Mouse (Mus musculus) myocyte (in vitro differentiated cells): ENCODE measurements around the gene Pigx. TPM values are rescaled to one million over a fixed set of nuclear protein-coding genes. Genes with fewer than 3 reads are reported as not detected.

Experiments used
- H3K27me3 ChIP-seq: one replicate; pipeline ENCODE4 v1.6.1; 2011; ENCODE audit not compliant: control insufficient read depth, insufficient read depth, insufficient read length
- H3K36me3 ChIP-seq: one replicate; pipeline ENCODE4 v1.6.1; 2011; ENCODE audit not compliant: control insufficient read depth, insufficient read depth
- H3K4me2 ChIP-seq: one replicate; pipeline ENCODE4 v1.6.1; 2011; ENCODE audit warnings: low read depth, control low read depth
- H3K4me3 ChIP-seq: one replicate; pipeline ENCODE4 v1.5.1; 2011; ENCODE audit warnings: mild to moderate bottlenecking, control low read depth, moderate library complexity
- H3K79me2 ChIP-seq: one replicate; pipeline ENCODE4 v1.6.1; 2011; ENCODE audit not compliant: control insufficient read depth, insufficient read depth
- H3ac ChIP-seq: one replicate; pipeline ENCODE4 v1.6.1; 2011; ENCODE audit not compliant: control insufficient read depth, insufficient read length
- CEBPB ChIP-seq: IDR thresholded peaks from 2 replicates; pipeline ENCODE4 v1.6.1; 2011; ENCODE audit warnings: mild to moderate bottlenecking, moderate library complexity; ENCODE audit not compliant: poor library complexity, insufficient read depth, severe bottlenecking
- E2F4 ChIP-seq: IDR thresholded peaks from one replicate; pipeline ENCODE4 v1.6.1; 2011; ENCODE audit warnings: mild to moderate bottlenecking, control low read depth, moderate library complexity; ENCODE audit not compliant: insufficient read depth
- MAX ChIP-seq: IDR thresholded peaks from one replicate; pipeline ENCODE4 v1.6.1; 2011; ENCODE audit warnings: low read depth, mild to moderate bottlenecking, control low read depth
- MYOD1 ChIP-seq, 3 experiments: IDR thresholded peaks; one replicate each; pipeline ENCODE4 v1.6.1; 2011; ENCODE audit warnings: control low read depth in 2 of 3, low read depth in 2 of 3, mild to moderate bottlenecking in 2 of 3, moderate library complexity in 1 of 3; ENCODE audit not compliant: insufficient read length in 2 of 3, control insufficient read depth in 1 of 3
- MYOG ChIP-seq, 3 experiments: IDR thresholded peaks; one replicate each; pipeline ENCODE4 v1.6.1; 2011; ENCODE audit warnings: control low read depth in 2 of 3, low read depth in 2 of 3, mild to moderate bottlenecking in 2 of 3; ENCODE audit not compliant: insufficient read length in 2 of 3, control insufficient read depth in 1 of 3, insufficient read depth in 1 of 3
- POLR2A ChIP-seq: IDR thresholded peaks from one replicate; pipeline ENCODE4 v1.6.1; 2011; ENCODE audit warnings: low read depth, mild to moderate bottlenecking, control low read depth, moderate library complexity; ENCODE audit not compliant: insufficient read length
- POLR2AphosphoS2 ChIP-seq: IDR thresholded peaks from one replicate; pipeline ENCODE4 v1.6.1; 2011; ENCODE audit warnings: low read depth, control low read depth; ENCODE audit not compliant: insufficient read length
- REST ChIP-seq: IDR thresholded peaks from one replicate; pipeline ENCODE4 v1.6.1; 2011; ENCODE audit warnings: mild to moderate bottlenecking, control low read depth, moderate library complexity; ENCODE audit not compliant: insufficient read depth, insufficient read length
- SRF ChIP-seq: IDR thresholded peaks from one replicate; pipeline ENCODE4 v1.6.1; 2011; ENCODE audit warnings: low read depth; ENCODE audit not compliant: control insufficient read depth, insufficient read length
- TCF12 ChIP-seq: IDR thresholded peaks from one replicate; pipeline ENCODE4 v1.6.1; 2011; ENCODE audit warnings: mild to moderate bottlenecking, control low read depth; ENCODE audit not compliant: poor library complexity, insufficient read depth, severe bottlenecking
- TCF3 ChIP-seq: IDR thresholded peaks from one replicate; pipeline ENCODE4 v1.6.1; 2011; ENCODE audit warnings: low read depth, control low read depth; ENCODE audit not compliant: insufficient read length
- USF1 ChIP-seq: IDR thresholded peaks from one replicate; pipeline ENCODE4 v1.6.1; 2011; ENCODE audit warnings: low read depth, mild to moderate bottlenecking, control low read depth, moderate library complexity
- polyA plus RNA-seq: library from polyadenylated mRNA; unstranded; fragments of >200 nt; fragmentation: generic; extraction: Trizol; gene quantifications from one replicate; pipeline ENCODE4 v1.2.1, GENCODE M21; 2012; ENCODE audit warnings: missing spikeins

Gene Pigx
- polyA plus RNA-seq, 1 experiment: 19.4 TPM

GRCm38 (mm10) chr16:32116186-32116585, 16.6 kb upstream of the Pigx start:
- H3K27me3 ChIP-seq: no peaks in the 10 kb centered on the region
- no peaks in the 10 kb centered on the region for H3K36me3 ChIP-seq
- no peak overlapping the region for H3ac ChIP-seq
- H3K4me2 ChIP-seq: peak overlapping the region; percentile 2
- TF ChIP-seq SRF (no peak), USF1 (no peak), MAX (no peak), MYOD1 (IDR thresholded peaks at IDR 0.05; ENCODE audit: control insufficient read depth in 1 of 3, insufficient read length in 2 of 3, low read depth in 2 of 3) (no peak), TCF12 (no peak), E2F4 (no peak)
- H3K4me3 ChIP-seq: no peak overlapping the region
- H3K79me2 ChIP-seq: no peaks in the 10 kb centered on the region

GRCm38 (mm10) chr16:32115781-32116180, 16.2 kb upstream of the Pigx start:
- no peak overlapping the region for H3K4me3 ChIP-seq
- no peaks in the 10 kb centered on the region for H3K27me3 ChIP-seq
- H3K36me3 ChIP-seq: no peaks in the 10 kb centered on the region
- H3K79me2 ChIP-seq: no peaks in the 10 kb centered on the region
- no peak overlapping the region for H3ac ChIP-seq
- TF ChIP-seq MYOD1 (IDR thresholded peaks at IDR 0.05; ENCODE audit: control insufficient read depth in 1 of 3, insufficient read length in 2 of 3, low read depth in 2 of 3) (no peak), POLR2AphosphoS2 (no peak), USF1 (no peak), E2F4 (no peak), CEBPB (no peak), TCF12 (no peak), SRF (no peak), MAX (no peak), REST (no peak), POLR2A (no peak), TCF3 (no peak), MYOG (IDR thresholded peaks at IDR 0.05; ENCODE audit: control insufficient read depth in 1 of 3, insufficient read depth in 1 of 3, insufficient read length in 2 of 3, low read depth in 2 of 3) (no peak)
- peak overlapping the region; percentile 40 for H3K4me2 ChIP-seq

GRCm38 (mm10) chr16:32114968-32115695, 15.6 kb upstream of the Pigx start:
- Histone ChIP-seq H3K79me2 (no peaks in the 10 kb centered on the region), H3ac (no peak overlapping the region), H3K27me3 (no peaks in the 10 kb centered on the region), H3K36me3 (no peaks in the 10 kb centered on the region), H3K4me2 (peak overlapping the region; percentile 40), H3K4me3 (no peak overlapping the region)
- TF ChIP-seq POLR2A (no peak), MYOD1 (IDR thresholded peaks at IDR 0.05; ENCODE audit: control insufficient read depth in 1 of 3, insufficient read length in 2 of 3, low read depth in 2 of 3) (no peak), REST (no peak), USF1 (no peak), SRF (no peak), MAX (no peak), TCF3 (no peak), MYOG (IDR thresholded peaks at IDR 0.05; ENCODE audit: control insufficient read depth in 1 of 3, insufficient read depth in 1 of 3, insufficient read length in 2 of 3, low read depth in 2 of 3) (no peak), E2F4 (no peak), POLR2AphosphoS2 (no peak), CEBPB (no peak)

- Histone ChIP-seq H3ac (no peak overlapping the region), H3K36me3 (no peaks in the 10 kb centered on the region), H3K4me2 (no peak overlapping the region), H3K79me2 (no peaks in the 10 kb centered on the region), H3K27me3 (no peaks in the 10 kb centered on the region), H3K4me3 (no peak overlapping the region)
- no peak for TF ChIP-seq MYOG (IDR thresholded peaks at IDR 0.05; ENCODE audit: control insufficient read depth in 1 of 3, insufficient read depth in 1 of 3, insufficient read length in 2 of 3, low read depth in 2 of 3)
Observed at GRCm38 (mm10) chr16:32114406-32114805, 14.9 kb upstream of the Pigx start.

GRCm38 (mm10) chr16:32113541-32114218, 14.1 kb upstream of the Pigx start:
- no peaks in the 10 kb centered on the region for H3K79me2 ChIP-seq
- H3K36me3 ChIP-seq: no peaks in the 10 kb centered on the region
- no peak for TF ChIP-seq E2F4
- TF ChIP-seq MYOG (IDR thresholded peaks at IDR 0.05; ENCODE audit: control insufficient read depth in 1 of 3, insufficient read depth in 1 of 3, insufficient read length in 2 of 3, low read depth in 2 of 3): no peak
- no peak for TF ChIP-seq TCF3
- TF ChIP-seq USF1: no peak
- no peak for TF ChIP-seq POLR2AphosphoS2
- no peak for TF ChIP-seq CEBPB
- TF ChIP-seq MAX: no peak
- TF ChIP-seq MYOD1 (IDR thresholded peaks at IDR 0.05; ENCODE audit: control insufficient read depth in 1 of 3, insufficient read length in 2 of 3, low read depth in 2 of 3): no peak
- no peak for TF ChIP-seq TCF12
- no peak overlapping the region for H3ac ChIP-seq
- no peak overlapping the region for H3K4me2 ChIP-seq
- no peaks in the 10 kb centered on the region for H3K27me3 ChIP-seq
- no peak overlapping the region for H3K4me3 ChIP-seq
